Mouse (Mus musculus) large intestine, adult 2 months (tissue): ENCODE measurements around the gene Gne. TPM values are rescaled to one million over a fixed set of nuclear protein-coding genes. Genes with fewer than 3 reads are reported as not detected.

Source experiments
- DNase-seq: peaks from one replicate; pipeline ENCODE4 v3.0.0-alpha.2; 2012; ENCODE audit warnings: low read depth, low spot score
- WGBS: fragments of 180-500 bp; shearing (Covaris S2); methylation state at CpG from one replicate; pipeline ENCODE4 v1.1.7; 2018; 5-methylcytosine and 5-hydroxymethylcytosine counted together
- polyA plus RNA-seq: library from polyadenylated mRNA; depleted of rRNA; stranded (reverse); fragments of >200 nt; gene quantifications from 2 replicates; pipeline ENCODE4 v1.2.3, GENCODE M21; 2012

The Gne gene
- polyA plus RNA-seq, 1 experiment, result 34.3 TPM

DNA sequence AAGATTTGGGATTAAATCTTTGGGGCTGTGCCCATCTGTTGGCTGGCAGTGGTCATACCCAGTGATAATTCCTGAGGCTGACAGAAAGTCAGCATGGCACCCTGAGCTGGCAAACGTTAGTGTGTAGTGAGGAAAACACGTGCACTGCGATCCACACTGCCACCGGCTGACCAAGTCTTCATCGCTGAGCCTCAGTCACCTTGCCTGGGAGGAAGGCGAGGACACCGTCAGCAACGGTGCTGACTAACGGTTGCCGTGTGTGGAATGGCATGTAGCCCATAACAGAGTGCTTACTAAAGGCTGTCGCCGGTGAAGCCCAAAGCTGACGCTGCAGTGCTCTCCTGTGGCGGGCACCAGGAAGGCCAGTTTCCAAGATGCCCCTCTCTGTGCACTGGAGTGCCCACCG, 54.3 kb downstream of the Gne start:
- 83% methylated on average over 15 of the region's 15 CpGs for WGBS
- no peak for DNase-seq

DNA sequence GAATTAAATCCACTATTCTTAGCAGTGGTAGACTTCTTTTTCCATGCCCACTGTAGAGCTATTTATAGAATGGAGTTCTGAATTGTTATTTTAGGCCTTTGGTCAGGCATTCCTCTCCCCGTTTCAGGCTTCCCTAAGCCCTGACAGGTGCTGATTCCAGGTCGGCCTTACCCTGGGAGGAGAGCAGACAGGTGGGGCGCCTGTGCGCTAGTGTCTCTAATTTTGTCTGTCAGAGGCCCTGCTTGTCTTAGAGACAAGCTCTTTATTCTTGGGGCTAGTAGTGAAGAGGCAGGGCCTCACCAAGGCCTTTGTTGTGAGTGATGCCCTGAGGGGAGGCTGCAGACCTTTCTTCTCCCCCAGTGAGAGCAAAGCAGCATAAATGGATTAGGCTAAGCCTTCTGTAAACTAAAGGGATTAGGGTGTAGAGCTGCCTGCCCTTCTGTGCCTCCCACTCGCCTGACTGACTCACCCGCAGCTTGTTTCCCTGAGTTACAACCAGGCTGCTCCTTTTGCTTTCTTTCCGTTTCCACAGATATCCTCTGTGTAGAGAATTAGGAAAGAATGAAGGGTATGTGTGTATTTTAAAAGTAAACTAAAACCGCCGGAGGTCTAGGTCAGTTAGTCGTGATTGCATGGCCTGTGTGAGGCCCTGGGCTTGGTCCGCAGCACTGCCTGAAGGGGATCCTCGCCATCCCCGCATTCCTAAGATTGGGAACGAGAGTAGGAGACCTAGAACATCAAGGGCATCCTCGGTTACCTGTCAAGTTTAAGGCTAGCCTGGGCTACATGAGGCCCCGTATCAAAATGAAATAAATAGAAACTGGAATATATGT, 55.5 kb downstream of the Gne start:
- 63% methylated on average over 16 of the region's 16 CpGs for WGBS
- DNase-seq, result no peak

DNA sequence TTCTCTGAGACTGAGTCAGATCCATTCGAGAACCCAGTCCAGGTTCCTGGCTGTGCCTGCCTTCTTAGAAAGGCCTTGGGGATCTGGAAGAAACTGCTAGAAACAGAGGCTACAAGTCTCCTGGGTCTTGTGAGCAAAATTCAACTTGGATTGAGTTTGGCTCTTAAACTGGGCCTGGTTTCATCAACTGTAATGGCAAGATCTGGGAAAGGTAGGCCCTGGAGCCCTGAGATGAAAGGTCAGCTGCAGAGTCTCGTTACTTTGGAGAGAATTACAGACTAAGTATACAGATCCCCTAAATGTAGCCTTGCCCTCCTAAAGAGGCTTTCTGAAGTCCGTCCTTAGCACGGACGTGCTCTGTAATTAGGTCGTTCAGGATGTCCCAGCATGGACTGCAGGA, 58.4 kb downstream of the Gne start:
- WGBS, result 89% methylated on average over 6 of the region's 6 CpGs
- no peak for DNase-seq

DNA sequence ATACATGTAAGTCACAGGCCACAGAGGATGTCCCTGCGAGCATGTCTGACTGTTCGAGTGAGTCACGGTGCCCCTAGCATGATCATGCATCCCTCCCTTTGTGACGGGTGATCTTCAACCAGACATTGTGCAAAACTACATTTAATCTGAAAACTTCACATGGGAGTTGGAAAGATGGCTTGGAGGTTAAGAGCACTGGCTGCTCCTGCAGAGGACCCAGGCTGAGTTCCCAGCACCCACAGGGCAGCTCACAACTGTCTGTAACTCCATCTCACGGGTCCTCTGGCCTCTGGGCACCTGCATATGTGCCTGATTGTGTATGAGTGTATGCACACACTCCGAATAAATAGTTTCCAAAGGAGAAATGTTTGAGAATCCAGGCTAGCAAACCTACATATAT, 59.7 kb downstream of the Gne start:
- no peak for DNase-seq
- WGBS, result 96% methylated on average over 6 of the region's 6 CpGs

DNA sequence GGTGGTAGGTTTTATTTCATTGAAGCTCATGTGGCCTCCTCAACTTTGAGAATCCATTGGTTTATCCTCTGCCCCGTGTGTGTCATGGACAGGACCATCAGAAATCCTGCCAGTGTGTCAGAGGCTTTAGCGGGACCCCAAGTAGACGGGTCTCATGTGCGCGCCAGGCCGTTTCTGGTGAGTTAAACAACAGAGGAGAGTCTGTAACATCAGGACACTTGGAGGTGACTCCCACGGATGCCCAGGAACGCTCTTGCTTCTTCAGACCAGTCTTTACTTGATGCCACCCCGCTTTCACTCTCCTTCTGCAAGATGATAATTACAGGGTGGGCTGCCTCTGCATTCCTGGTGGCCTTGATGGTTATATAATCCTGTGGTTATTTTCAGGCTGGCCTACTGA, 60.3 kb downstream of the Gne start:
- no peak for DNase-seq
- WGBS, result 93% methylated on average over 9 of the region's 9 CpGs

DNA sequence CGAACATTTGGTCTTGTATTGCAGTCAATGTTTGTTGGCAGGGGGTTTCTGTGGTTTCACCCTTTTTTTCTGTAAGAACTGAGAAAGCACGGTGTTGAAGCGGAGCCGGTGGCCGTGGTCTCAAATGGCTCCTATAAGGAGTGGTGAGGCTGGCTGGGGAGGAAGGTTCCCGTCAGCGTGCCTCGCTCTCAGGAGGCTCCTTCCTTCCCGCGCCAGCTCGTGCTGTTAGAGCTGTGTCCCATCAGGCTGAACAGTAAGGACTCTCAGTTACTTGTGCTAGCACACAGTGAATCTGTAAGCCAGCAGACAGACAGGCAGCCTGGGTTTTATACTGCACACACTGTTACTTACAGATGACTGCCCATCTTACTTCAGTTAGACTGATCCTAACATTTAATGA, 61.2 kb downstream of the Gne start:
- WGBS, result 88% methylated on average over 11 of the region's 11 CpGs
- no peak for DNase-seq

DNA sequence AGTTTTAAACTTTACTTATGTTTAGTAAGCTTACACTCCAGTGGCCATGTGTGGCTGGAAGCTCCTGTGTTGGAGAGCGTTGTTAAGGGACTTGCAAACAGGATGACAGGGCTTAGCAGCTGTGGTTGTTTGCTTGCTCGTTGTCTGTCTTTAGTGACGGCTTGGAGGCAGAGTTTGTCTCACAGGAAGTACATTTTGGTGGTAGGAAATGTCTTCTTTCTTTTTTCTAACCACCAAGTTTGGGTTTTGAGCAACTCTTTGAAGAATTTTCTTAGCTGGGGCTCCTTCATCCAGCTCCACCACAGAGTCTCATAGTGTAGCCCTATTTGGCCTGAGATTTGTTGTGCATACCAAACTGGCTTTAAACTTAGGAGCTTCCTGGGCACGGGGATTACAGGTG, 61.7 kb downstream of the Gne start:
- no peak for DNase-seq

DNA sequence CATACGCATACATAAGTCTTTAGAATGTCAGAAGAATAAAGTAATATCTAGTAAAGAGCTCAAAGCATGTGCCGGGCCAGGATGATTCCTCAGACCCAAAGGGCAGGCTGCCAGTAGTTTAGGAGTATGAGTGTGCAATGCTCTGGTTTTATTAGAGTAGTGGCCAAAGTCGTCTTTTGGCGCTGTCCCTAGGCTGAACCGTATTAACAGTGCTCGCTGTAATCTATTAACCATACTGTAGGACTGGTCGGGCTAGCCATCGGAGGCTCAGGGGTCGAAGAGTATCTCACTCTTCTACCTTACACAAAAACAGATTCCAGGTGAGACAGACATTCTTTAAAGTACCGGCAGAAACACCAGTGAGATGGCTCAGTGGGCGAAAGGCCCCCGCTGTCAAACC, 67.2 kb downstream of the Gne start:
- WGBS, result 56% methylated on average over 12 of the region's 12 CpGs

More for the DNA sequence above, 61.7 kb downstream of the Gne start:
- 68% methylated on average over 4 of the region's 4 CpGs for WGBS

DNA sequence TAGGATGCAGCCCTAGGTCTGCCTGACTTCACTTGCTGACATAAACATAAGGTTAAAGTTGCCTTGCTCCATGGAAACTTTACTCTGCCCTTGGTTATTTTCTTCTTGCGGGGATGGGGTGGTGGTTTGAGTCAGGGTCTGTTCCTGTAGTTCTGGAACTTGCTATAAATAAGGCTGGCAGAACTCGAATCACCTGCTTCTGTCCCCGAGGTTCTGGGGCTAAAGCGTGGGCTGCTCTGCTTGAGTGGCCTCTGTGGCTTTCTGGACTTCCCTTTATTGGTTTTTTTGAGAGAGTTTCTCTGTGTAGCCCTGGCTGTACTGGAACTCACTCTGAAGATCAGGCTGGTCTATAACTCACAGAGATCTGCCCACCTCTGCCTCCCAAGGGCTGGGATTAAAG, 67.9 kb downstream of the Gne start:
- 73% methylated on average over 4 of the region's 4 CpGs for WGBS
- no peak for DNase-seq

More for the DNA sequence above, 67.2 kb downstream of the Gne start:
- no peak for DNase-seq

DNA sequence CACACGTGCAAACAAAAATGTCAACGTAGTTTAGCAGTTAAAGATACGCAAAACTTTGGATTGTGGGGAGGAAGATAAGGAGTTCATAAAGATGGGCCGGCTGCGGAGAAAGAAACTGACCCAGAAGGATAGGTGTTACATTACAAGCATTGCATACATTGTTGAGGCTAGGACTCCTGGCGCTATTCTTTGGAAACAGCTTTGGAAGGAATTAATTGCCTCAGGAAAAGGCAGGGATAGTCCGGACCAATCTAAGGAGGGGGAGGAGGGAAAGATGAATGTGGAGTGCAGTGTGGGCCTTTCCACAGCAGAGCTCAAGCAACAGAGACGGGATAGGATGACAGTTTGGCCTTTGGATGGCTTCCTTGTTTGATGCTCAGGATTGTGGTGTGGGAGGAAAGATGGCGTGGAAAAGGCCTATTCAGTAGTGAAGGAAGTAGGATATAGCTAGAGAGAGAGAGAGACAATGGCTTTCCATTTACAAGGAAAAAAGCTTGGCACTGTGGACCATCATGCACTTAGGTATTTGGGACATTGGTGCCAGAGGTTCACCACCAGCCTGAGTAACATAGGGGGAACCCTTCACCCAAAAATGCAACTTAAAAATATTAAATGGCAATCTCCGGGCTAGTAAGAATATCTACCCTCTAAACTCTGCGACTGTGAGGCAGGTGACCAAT, 70.4 kb downstream of the Gne start:
- DNase-seq, result no peak
- 14% methylated on average over 11 of the region's 11 CpGs for WGBS

DNA sequence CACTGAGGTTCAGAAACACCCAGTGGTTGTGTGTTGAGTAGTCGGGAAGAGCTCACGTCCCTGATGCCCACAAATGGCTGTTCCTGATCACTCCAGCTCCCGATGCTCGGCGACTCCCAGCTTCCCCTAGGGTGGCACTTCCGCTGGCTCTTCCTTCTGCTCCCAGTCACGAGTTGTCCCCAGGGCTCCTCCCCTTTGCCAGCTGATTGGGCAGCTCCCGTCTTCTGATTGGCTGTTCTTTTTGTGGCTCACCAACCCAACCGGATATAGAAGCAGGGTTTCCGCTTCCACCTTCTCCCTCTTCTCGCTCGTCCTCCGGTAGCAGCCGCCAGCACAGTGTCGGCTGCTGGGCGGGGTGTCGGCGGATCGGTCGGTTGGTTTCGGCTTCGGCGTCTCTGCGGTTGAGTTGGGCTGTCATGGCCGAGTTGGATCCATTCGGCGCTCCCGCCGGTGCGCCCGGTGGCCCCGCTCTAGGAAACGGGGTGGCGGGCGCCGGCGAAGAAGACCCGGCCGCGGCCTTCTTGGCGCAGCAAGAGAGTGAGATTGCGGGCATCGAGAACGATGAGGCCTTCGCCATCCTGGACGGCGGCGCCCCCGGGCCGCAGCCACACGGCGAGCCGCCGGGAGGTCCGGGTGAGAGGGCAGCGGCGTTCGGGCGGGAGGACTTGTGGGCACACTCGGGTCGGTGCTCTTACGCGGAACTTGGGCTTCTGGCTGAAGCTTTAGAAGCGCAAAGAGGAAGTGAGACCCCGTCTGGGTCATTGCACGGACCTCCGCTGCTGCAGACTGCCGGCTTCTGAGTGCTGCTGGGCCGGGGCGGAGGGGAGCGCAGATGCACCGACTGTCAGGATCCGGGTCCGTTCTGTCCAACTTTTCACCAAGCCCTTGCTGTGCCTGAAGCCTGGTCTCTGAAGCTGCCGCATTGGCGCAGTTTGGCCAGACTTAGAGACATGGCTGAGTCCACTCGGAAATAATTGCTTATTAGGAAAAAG, 71.3 kb downstream of the Gne start:
- DNase-seq, result peak; percentile 89
- under 1% methylated on average over 77 of the region's 77 CpGs for WGBS

DNA sequence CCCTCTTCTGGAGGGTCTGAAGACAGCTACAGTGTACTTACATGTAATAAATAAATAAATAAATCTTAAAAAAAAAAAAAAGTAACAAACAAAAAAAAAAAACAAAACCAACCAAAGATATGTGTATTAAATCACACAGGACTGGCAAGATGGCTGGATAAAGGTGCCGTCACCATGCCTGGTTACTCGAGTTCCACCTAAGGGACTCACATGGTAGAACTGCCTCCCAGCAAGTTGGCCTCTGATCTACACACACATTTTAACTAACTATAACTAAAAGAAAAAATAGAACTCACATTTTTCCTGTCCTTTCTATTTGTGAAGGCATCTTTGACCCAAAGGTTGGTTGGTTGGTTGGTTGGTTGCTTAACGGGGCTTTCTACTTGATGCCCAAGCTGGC, 72.2 kb downstream of the Gne start:
- 80% methylated on average over 3 of the region's 3 CpGs for WGBS
- no peak for DNase-seq

DNA sequence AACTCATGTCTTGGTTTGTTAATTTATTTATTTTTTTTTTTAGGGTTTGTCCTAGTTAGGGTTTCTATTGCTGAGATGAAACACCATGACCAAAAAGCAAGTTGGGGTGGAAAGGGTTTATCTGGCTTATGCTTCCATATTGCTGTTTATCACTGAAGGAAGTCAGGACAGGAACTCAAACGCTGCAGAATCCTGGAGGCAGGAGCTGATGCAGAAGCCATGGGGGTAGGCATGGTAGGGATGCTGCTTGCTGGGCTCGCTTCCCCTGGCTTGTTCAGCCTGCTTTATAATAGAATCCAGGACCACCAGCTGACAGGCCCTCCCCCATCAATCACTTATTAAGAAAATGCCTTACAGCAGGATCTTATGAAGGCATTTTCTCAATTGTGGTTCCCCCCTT, 73.1 kb downstream of the Gne start:
- 50% methylated on average over 2 of the region's 2 CpGs for WGBS
- DNase-seq, result no peak

DNA sequence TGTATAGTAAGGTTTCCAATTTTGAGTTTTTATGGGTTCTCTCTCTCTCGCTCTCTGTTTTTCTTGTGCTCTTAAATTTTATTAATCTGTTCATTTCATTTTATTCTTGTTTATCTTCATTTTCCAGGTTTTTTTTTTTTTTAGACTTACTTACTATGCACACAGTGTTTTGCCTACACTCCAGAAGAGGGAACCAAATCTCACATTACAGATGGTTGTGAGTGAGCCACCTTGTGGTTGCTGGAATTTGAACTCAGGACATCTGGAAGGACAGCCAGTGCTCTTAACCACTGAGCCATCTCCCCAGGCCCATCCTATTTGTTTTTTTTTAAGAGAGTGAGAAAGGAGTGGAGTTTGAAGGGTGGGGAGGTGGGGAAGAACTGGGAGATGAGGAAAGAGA, 73.8 kb downstream of the Gne start:
- DNase-seq, result no peak
- WGBS, result 71% methylated on average over 1 of the region's 1 CpGs

DNA sequence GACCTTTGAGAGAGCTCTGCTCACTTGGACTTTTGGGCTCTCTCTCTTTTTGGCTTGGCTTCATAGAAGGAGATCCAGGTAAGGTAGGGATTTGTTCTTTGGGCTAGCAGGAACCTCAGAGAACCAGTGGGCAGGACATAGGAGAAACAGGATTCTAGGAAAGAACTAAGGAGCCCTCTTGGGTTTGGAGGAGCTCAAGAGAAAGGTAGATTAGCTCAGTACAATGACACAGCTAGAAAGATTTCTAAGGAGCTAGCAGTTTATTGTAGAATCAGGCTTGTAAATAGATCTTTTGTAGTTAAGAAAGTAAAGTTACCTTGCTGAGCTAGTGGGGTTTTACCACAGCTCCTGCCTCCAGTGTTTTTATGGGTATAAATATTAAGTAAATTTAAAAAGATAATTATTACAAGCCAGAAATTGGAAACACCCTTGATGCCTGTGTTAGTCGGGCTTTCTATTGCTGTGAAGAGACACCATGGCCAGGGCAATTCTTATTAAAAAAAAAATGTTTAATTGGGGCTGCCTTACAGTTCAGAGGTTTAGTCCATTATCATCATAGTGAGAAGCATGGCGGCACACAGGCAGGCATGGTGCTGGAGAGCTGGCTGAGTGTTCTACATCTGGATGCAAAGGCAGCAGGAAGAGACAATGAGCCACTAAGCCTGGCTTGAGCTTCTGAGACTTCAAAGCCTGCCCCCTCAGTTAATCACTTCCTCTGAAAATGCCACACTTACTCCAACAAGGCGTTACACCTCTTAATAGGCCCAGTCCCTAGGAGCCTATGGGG, 79.2 kb downstream of the Gne start:
- 84% methylated on average over 3 of the region's 3 CpGs for WGBS
- no peak for DNase-seq

DNA sequence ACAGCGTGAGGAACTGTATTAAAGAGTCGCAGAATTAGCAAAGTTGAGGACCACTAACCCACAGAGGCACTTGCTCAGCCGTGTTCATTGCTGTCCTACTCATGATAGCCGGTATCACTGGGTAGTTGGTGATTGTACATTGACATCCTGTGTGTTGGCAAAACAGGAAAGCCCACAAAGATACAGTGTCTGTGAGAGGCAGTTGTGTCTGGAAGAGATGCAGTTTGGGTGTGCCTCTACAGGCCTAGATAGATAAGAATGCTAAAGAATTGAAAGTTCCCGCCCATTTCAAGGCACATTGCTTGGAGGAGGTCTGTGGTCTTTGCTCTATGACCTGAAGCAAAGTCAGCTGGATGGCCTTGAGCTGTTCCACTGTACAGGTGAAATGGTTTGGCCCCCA, 79.9 kb downstream of the Gne start, which contains the start of gene Clta:
Clta (plus strand) TSS at position 327 of the 400 bp plus-strand sequence.
- no peak for DNase-seq

DNA sequence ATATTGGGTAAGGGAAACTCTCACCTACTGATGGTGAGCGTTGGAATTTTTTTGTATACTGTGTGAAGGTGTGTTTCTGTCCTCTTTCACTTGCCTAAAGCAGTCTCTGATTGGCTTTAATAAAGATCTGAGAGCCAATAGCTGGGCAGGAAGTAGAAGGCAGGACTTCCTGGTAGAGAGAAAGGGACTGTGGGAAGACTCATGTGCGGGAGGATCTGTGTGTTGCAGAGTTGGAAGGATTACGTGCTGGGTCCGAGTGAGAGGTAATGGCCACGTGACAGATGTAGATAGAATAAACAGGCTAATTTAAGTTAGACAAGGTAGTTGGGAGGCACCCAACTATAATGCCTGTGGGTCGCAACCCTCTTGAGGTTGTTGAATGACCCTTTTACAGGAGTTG, 80.4 kb downstream of the Gne start:
- DNase-seq, result no peak
- 60% methylated on average over 6 of the region's 6 CpGs for WGBS

More for the DNA sequence above, 79.9 kb downstream of the Gne start, which contains the start of gene Clta:
- WGBS, result 76% methylated on average over 5 of the region's 5 CpGs

DNA sequence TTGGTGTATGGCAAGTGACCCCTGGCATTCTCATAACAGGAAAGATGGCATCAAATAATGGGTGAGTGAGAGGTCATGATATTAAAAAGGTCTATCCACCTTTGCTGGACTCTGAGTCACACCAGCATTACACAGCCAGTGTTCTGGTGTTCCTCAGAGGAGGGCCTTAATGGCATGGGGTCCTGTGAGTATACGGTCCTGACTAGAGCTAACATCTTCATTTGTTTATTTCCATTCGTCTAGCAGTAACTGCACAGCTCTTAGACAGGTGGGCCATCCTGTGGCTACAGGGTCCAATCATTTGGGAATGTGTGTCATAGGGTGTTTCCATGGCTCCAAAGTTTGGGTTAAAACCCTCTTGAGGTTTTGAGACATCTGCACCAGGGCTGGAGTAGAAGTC, 89.6 kb downstream of the Gne start:
- WGBS, result 50% methylated on average over 2 of the region's 2 CpGs
- DNase-seq, result no peak

DNA sequence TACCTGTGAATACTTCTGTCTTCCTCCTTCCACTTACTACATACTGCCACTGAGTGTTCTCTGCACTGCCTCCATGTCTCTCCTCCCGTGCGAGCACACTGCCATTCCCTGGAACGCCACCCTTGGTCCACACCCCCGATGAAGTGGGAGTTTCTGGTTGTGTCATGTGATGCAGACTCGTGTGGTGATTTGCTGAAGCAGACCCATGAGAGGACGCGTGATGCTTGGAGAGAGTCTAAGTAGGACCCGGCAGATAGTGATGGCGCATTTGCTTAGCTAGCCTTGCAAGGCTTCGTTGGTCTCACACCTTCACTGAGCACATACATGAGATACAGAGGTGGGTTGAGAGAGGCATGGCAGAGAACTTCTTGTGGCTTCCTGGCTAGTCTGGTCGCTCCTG, 90.9 kb downstream of the Gne start:
- DNase-seq, result no peak
- WGBS, result 92% methylated on average over 11 of the region's 11 CpGs
